Mouse (Mus musculus): ENCODE measurements at regions not wholly inside any gene's neighbourhood (a gene's known extent, or its start where the extent isn't known, plus 50 kb on each side); places are given as distances from the start of the nearest gene placed in this dataset.

DNA sequence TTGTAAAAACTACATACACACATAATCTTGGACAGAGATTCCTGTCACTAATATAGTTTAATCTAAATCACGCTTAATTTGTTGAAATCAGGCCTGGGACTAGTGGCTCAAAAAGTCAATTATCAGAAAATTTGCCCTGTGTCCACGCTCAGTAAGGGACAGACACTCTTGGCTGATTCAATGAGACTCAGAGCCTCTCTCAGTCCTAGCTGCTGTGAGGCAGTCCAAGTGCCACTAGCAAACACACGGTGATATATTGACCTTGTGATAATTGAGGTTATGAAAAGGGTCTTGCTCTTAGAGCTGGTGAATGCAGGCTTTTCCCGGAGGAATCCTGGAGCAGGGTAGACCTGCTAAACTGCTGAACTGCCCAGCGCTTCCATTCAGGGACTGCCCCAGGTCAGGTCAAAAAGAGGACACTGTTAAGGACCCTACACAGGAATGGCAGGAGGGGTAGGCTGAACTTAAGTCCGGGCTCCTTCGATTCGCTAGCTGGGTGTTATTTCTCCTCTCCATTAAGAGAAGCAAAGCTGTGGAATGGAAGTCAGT, 1521.9 kb upstream of the Slc10a2 start:
- Histone ChIP-seq H3K4me3 (ENCODE audit: insufficient read depth, poor library complexity, severe bottlenecking) (no peak overlapping the region), H3K79me2 (ENCODE audit: control insufficient read depth, insufficient read depth) (no peaks in the 10 kb centered on the region), H3K79me3 (ENCODE audit: low read depth) (no peaks in the 10 kb centered on the region), H3K27me3 (ENCODE audit: control insufficient read depth, insufficient read depth, insufficient read length) (no peaks in the 10 kb centered on the region), H3K36me3 (ENCODE audit: control insufficient read depth, insufficient read depth) (no peaks in the 10 kb centered on the region), H3ac (ENCODE audit: control insufficient read depth, insufficient read length, low read depth) (no peak overlapping the region)
- no peak for TF ChIP-seq CEBPB (IDR thresholded peaks at IDR 0.05; ENCODE audit: low read depth)
- no peak for TF ChIP-seq FOSL1 (IDR thresholded peaks at IDR 0.05; ENCODE audit: insufficient read depth, low read length, poor library complexity, severe bottlenecking)
- TF ChIP-seq USF1 (IDR thresholded peaks at IDR 0.05; ENCODE audit: low read depth): no peak
- no peak for TF ChIP-seq CTCF (IDR thresholded peaks at IDR 0.05; ENCODE audit: control insufficient read depth, insufficient read depth, insufficient read length)
- TF ChIP-seq MYOG (IDR thresholded peaks at IDR 0.05; ENCODE audit: control insufficient read depth, extremely low read depth, insufficient read length): no peak
- no peak for TF ChIP-seq MYOD1 (IDR thresholded peaks at IDR 0.05; ENCODE audit: control insufficient read depth, insufficient read length, low read depth)
- TF ChIP-seq MAX (IDR thresholded peaks at IDR 0.05): no peak

DNA sequence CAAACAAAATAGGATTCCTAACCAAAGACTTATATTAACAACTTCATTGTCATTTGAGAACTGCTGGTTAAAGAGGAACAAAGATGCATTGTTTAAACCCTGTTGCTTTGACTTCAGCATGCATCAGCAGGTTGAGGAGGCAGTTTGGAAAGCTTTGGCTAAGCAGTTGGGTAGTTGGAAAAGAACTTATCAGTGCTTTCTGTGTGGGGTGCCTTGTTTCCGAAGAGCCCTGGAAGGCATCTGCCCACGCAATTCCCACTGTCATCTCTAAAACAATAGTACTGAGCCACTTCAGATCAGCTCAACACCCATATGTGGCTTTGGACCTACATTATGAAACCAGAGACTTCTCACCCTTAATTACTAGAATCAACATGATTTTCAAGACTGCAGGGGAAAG, 1503.7 kb upstream of the Slc10a2 start:
- no peak overlapping the region for H3K4me3 ChIP-seq (ENCODE audit: insufficient read depth, poor library complexity, severe bottlenecking)
- TF ChIP-seq MYOD1 (IDR thresholded peaks at IDR 0.05; ENCODE audit: control insufficient read depth, insufficient read length, low read depth) (no peak), MAX (IDR thresholded peaks at IDR 0.05) (no peak), FOSL1 (IDR thresholded peaks at IDR 0.05; ENCODE audit: insufficient read depth, low read length, poor library complexity, severe bottlenecking) (no peak)
- no peaks in the 10 kb centered on the region for H3K36me3 ChIP-seq (ENCODE audit: control insufficient read depth, insufficient read depth)
- no peak overlapping the region for H3ac ChIP-seq (ENCODE audit: control insufficient read depth, insufficient read length, low read depth)
- H3K79me2 ChIP-seq (ENCODE audit: control insufficient read depth, insufficient read depth): no peaks in the 10 kb centered on the region
- no peaks in the 10 kb centered on the region for H3K79me3 ChIP-seq (ENCODE audit: low read depth)
- H3K27me3 ChIP-seq (ENCODE audit: control insufficient read depth, insufficient read depth, insufficient read length): no peaks in the 10 kb centered on the region

- Histone ChIP-seq H3K36me3 (ENCODE audit: control insufficient read depth, insufficient read depth) (no peaks in the 10 kb centered on the region), H3K4me3 (ENCODE audit: insufficient read depth, poor library complexity, severe bottlenecking) (no peak overlapping the region), H3K27me3 (ENCODE audit: control insufficient read depth, insufficient read depth, insufficient read length) (no peaks in the 10 kb centered on the region), H3K79me2 (ENCODE audit: control insufficient read depth, insufficient read depth) (no peaks in the 10 kb centered on the region), H3ac (ENCODE audit: control insufficient read depth, insufficient read length, low read depth) (no peak overlapping the region), H3K79me3 (ENCODE audit: low read depth) (no peaks in the 10 kb centered on the region)
- TF ChIP-seq MAX (IDR thresholded peaks at IDR 0.05): no peak
- no peak for TF ChIP-seq MYOD1 (IDR thresholded peaks at IDR 0.05; ENCODE audit: control insufficient read depth, insufficient read length, low read depth)
- no peak for TF ChIP-seq CEBPB (IDR thresholded peaks at IDR 0.05; ENCODE audit: low read depth)
- no peak for TF ChIP-seq CTCF (IDR thresholded peaks at IDR 0.05; ENCODE audit: control insufficient read depth, insufficient read depth, insufficient read length)
- TF ChIP-seq MYOG (IDR thresholded peaks at IDR 0.05; ENCODE audit: control insufficient read depth, extremely low read depth, insufficient read length): no peak
- TF ChIP-seq USF1 (IDR thresholded peaks at IDR 0.05; ENCODE audit: low read depth): no peak
- TF ChIP-seq FOSL1 (IDR thresholded peaks at IDR 0.05; ENCODE audit: insufficient read depth, low read length, poor library complexity, severe bottlenecking): no peak
Observed at GRCm38 (mm10) chr8:6606854-6607535, 1501.8 kb upstream of the Slc10a2 start.

- Histone ChIP-seq H3K4me3 (ENCODE audit: insufficient read depth, poor library complexity, severe bottlenecking) (no peak overlapping the region), H3K36me3 (ENCODE audit: control insufficient read depth, insufficient read depth) (no peaks in the 10 kb centered on the region), H3ac (ENCODE audit: control insufficient read depth, insufficient read length, low read depth) (no peak overlapping the region), H3K79me3 (ENCODE audit: low read depth) (no peaks in the 10 kb centered on the region), H3K27me3 (ENCODE audit: control insufficient read depth, insufficient read depth, insufficient read length) (no peaks in the 10 kb centered on the region), H3K79me2 (ENCODE audit: control insufficient read depth, insufficient read depth) (no peaks in the 10 kb centered on the region)
- TF ChIP-seq CTCF (IDR thresholded peaks at IDR 0.05; ENCODE audit: control insufficient read depth, insufficient read depth, insufficient read length) (no peak), MYOG (IDR thresholded peaks at IDR 0.05; ENCODE audit: control insufficient read depth, extremely low read depth, insufficient read length) (no peak), FOSL1 (IDR thresholded peaks at IDR 0.05; ENCODE audit: insufficient read depth, low read length, poor library complexity, severe bottlenecking) (no peak), USF1 (IDR thresholded peaks at IDR 0.05; ENCODE audit: low read depth) (no peak), MYOD1 (IDR thresholded peaks at IDR 0.05; ENCODE audit: control insufficient read depth, insufficient read length, low read depth) (no peak), MAX (IDR thresholded peaks at IDR 0.05) (no peak), CEBPB (IDR thresholded peaks at IDR 0.05; ENCODE audit: low read depth) (no peak)
Observed at GRCm38 (mm10) chr8:6604232-6604804, 1499.2 kb upstream of the Slc10a2 start.

GRCm38 (mm10) chr8:6590146-6590545, 1485.0 kb upstream of the Slc10a2 start:
- H3K4me3 ChIP-seq (ENCODE audit: insufficient read depth, poor library complexity, severe bottlenecking): no peak overlapping the region
- TF ChIP-seq CTCF (IDR thresholded peaks at IDR 0.05; ENCODE audit: control insufficient read depth, insufficient read depth, insufficient read length) (no peak), USF1 (IDR thresholded peaks at IDR 0.05; ENCODE audit: low read depth) (no peak), FOSL1 (IDR thresholded peaks at IDR 0.05; ENCODE audit: insufficient read depth, low read length, poor library complexity, severe bottlenecking) (no peak), MYOD1 (IDR thresholded peaks at IDR 0.05; ENCODE audit: control insufficient read depth, insufficient read length, low read depth) (no peak), CEBPB (IDR thresholded peaks at IDR 0.05; ENCODE audit: low read depth) (no peak), MYOG (IDR thresholded peaks at IDR 0.05; ENCODE audit: control insufficient read depth, extremely low read depth, insufficient read length) (no peak), MAX (IDR thresholded peaks at IDR 0.05) (no peak)
- no peaks in the 10 kb centered on the region for H3K79me2 ChIP-seq (ENCODE audit: control insufficient read depth, insufficient read depth)
- no peaks in the 10 kb centered on the region for H3K79me3 ChIP-seq (ENCODE audit: low read depth)
- H3ac ChIP-seq (ENCODE audit: control insufficient read depth, insufficient read length, low read depth): no peak overlapping the region
- H3K36me3 ChIP-seq (ENCODE audit: control insufficient read depth, insufficient read depth): no peaks in the 10 kb centered on the region
- H3K27me3 ChIP-seq (ENCODE audit: control insufficient read depth, insufficient read depth, insufficient read length): no peaks in the 10 kb centered on the region

Measured in C2C12 (cell line).